Mouse (Mus musculus) MEL (cell line): ENCODE results near the gene Tgm4. TPM values are rescaled to one million over a fixed set of nuclear protein-coding genes. Genes with fewer than 3 reads are reported as not detected.

Experiments used
- DNase-seq: peaks from one replicate; pipeline ENCODE4 v3.0.0; 2011; ENCODE audit warnings: low read depth, low spot score
- H3K27ac ChIP-seq: 2 replicates; pipeline ENCODE4 v1.5.1; 2012; ENCODE audit warnings: low read depth, mild to moderate bottlenecking, control low read depth, low read length, moderate library complexity; ENCODE audit not compliant: control insufficient read depth
- H3K27me3 ChIP-seq, 2 experiments: fragments of 150-350 bp in 1 of 2; sonication (generic) in 1 of 2; 2 replicates each; pipeline ENCODE4 v1.6.1; 2012; ENCODE audit warnings: low read length in 2 of 2, mild to moderate bottlenecking in 2 of 2, improper control_type of control experiment in 1 of 2, moderate library complexity in 1 of 2; ENCODE audit not compliant: insufficient read depth in 2 of 2, control insufficient read depth in 1 of 2
- H3K36me3 ChIP-seq, 2 experiments: 2 replicates each; pipeline ENCODE4 v1.6.1; 2012 to 2014; ENCODE audit warnings: low read length in 2 of 2, improper control_type of control experiment in 1 of 2, inconsistent platforms in 1 of 2, mild to moderate bottlenecking in 1 of 2; ENCODE audit not compliant: insufficient read depth in 2 of 2, control insufficient read depth in 1 of 2
- H3K4me1 ChIP-seq, 2 experiments: fragments of 150-350 bp in 1 of 2; sonication (generic) in 1 of 2; 2 replicates each; pipeline ENCODE4 v1.6.1; 2012; ENCODE audit warnings: low read length in 2 of 2, improper control_type of control experiment in 1 of 2, mild to moderate bottlenecking in 1 of 2; ENCODE audit not compliant: insufficient read depth in 2 of 2, control insufficient read depth in 1 of 2
- H3K4me3 ChIP-seq, 2 experiments: fragments of 150-350 bp in 1 of 2; sonication (generic) in 1 of 2; 2 replicates each; pipeline ENCODE4 v1.5.1; 2012; ENCODE audit warnings: low read depth in 2 of 2, low read length in 2 of 2, mild to moderate bottlenecking in 2 of 2, moderate library complexity in 2 of 2, control low read depth in 1 of 2, improper control_type of control experiment in 1 of 2; ENCODE audit not compliant: control insufficient read depth in 1 of 2, insufficient read depth in 1 of 2
- H3K79me2 ChIP-seq: 2 replicates; pipeline ENCODE4 v1.6.1; 2012; ENCODE audit warnings: mild to moderate bottlenecking, low read length, moderate library complexity; ENCODE audit not compliant: control insufficient read depth, poor library complexity, insufficient read depth
- H3K9ac ChIP-seq: 2 replicates; pipeline ENCODE4 v1.6.1; 2012; ENCODE audit warnings: low read depth, mild to moderate bottlenecking, control low read depth, low read length, moderate library complexity; ENCODE audit not compliant: control insufficient read depth, poor library complexity, severe bottlenecking
- H3K9me3 ChIP-seq: fragments of 150-350 bp; sonication (generic); replicated peaks from 2 replicates; pipeline ENCODE4 v1.6.1; 2012; ENCODE audit warnings: mild to moderate bottlenecking, low read length, improper control_type of control experiment, moderate library complexity; ENCODE audit not compliant: insufficient read depth
- BHLHE40 ChIP-seq: IDR thresholded peaks from 2 replicates; pipeline ENCODE4 v1.6.1; 2012; ENCODE audit warnings: low read depth, mild to moderate bottlenecking, inconsistent platforms, low read length, improper control_type of control experiment, borderline replicate concordance
- CHD1 ChIP-seq: IDR thresholded peaks from 2 replicates; pipeline ENCODE4 v1.6.1; 2012; ENCODE audit warnings: low read depth, mild to moderate bottlenecking, inconsistent platforms, low read length, improper control_type of control experiment
- CHD2 ChIP-seq: IDR thresholded peaks from 2 replicates; pipeline ENCODE4 v1.6.1; 2011; ENCODE audit warnings: low read length, improper control_type of control experiment
- E2F4 ChIP-seq: IDR thresholded peaks from 2 replicates; pipeline ENCODE4 v1.6.1; 2011; ENCODE audit warnings: low read depth, low read length, improper control_type of control experiment, borderline replicate concordance
- ELF1 ChIP-seq: IDR thresholded peaks from 2 replicates; pipeline ENCODE4 v1.6.1; 2014; ENCODE audit warnings: low read depth, mild to moderate bottlenecking, inconsistent platforms, low read length, improper control_type of control experiment, moderate library complexity
- GABPA ChIP-seq: IDR thresholded peaks from 2 replicates; pipeline ENCODE4 v1.6.1; 2012; ENCODE audit warnings: low read depth, mild to moderate bottlenecking, inconsistent platforms, low read length, improper control_type of control experiment, moderate library complexity
- HCFC1 ChIP-seq: IDR thresholded peaks from 2 replicates; pipeline ENCODE4 v1.6.1; 2012; ENCODE audit warnings: low read depth, mild to moderate bottlenecking, inconsistent platforms, low read length, improper control_type of control experiment, moderate library complexity
- KAT2A ChIP-seq: conservative IDR thresholded peaks from 2 replicates; pipeline ENCODE4 v1.6.1; 2012; ENCODE audit warnings: low read depth, low read length, improper control_type of control experiment, inconsistent platforms
- MAZ ChIP-seq: IDR thresholded peaks from 2 replicates; pipeline ENCODE4 v1.6.1; 2012; ENCODE audit warnings: low read depth, mild to moderate bottlenecking, inconsistent platforms, low read length, improper control_type of control experiment
- MXI1 ChIP-seq: IDR thresholded peaks from 2 replicates; pipeline ENCODE4 v1.6.1; 2011; ENCODE audit warnings: mild to moderate bottlenecking, low read depth, low read length, improper control_type of control experiment
- MYB ChIP-seq: IDR thresholded peaks from 2 replicates; pipeline ENCODE4 v1.6.1; 2011; ENCODE audit warnings: mild to moderate bottlenecking, low read depth, low read length, improper control_type of control experiment
- MYC ChIP-seq: IDR thresholded peaks from 2 replicates; pipeline ENCODE4 v1.6.1; 2011; ENCODE audit warnings: low read depth, mild to moderate bottlenecking, low read length, improper control_type of control experiment, moderate library complexity
- POLR2AphosphoS2 ChIP-seq: IDR thresholded peaks from 2 replicates; pipeline ENCODE4 v1.6.1; 2011; ENCODE audit warnings: low read length, improper control_type of control experiment
- POLR2AphosphoS5 ChIP-seq: IDR thresholded peaks from 2 replicates; pipeline ENCODE4 v1.6.1; 2012; ENCODE audit warnings: low read depth, borderline replicate concordance, mild to moderate bottlenecking, inconsistent platforms, low read length, moderate library complexity, mixed read lengths
- RAD21 ChIP-seq: IDR thresholded peaks from 2 replicates; pipeline ENCODE4 v1.6.1; 2011; ENCODE audit warnings: mild to moderate bottlenecking, low read depth, low read length, improper control_type of control experiment
- SMC3 ChIP-seq: IDR thresholded peaks from 2 replicates; pipeline ENCODE4 v1.6.1; 2011; ENCODE audit warnings: low read depth, low read length, improper control_type of control experiment
- TAL1 ChIP-seq: IDR thresholded peaks from 2 replicates; pipeline ENCODE4 v1.6.1; 2012; ENCODE audit warnings: mild to moderate bottlenecking, inconsistent platforms, low read length, moderate library complexity, mixed read lengths
- TBP ChIP-seq: IDR thresholded peaks from 2 replicates; pipeline ENCODE4 v1.8.0; 2011; ENCODE audit warnings: low read depth, low read length, improper control_type of control experiment
- TCF12 ChIP-seq: IDR thresholded peaks from 2 replicates; pipeline ENCODE4 v1.6.1; 2014; ENCODE audit warnings: low read depth, mild to moderate bottlenecking, inconsistent platforms, low read length, improper control_type of control experiment, moderate library complexity
- USF1 ChIP-seq: IDR thresholded peaks from 2 replicates; pipeline ENCODE4 v1.6.1; 2014; ENCODE audit warnings: low read depth, mild to moderate bottlenecking, inconsistent platforms, low read length, improper control_type of control experiment, moderate library complexity
- USF2 ChIP-seq, 2 experiments: IDR thresholded peaks; 2 replicates each; pipeline ENCODE4 v1.6.1; 2011 to 2012; ENCODE audit warnings: improper control_type of control experiment in 2 of 2, low read length in 2 of 2, borderline replicate concordance in 1 of 2, inconsistent platforms in 1 of 2, low read depth in 1 of 2, mild to moderate bottlenecking in 1 of 2; ENCODE audit not compliant: insufficient read depth in 1 of 2
- ZC3H11A ChIP-seq: IDR thresholded peaks from 2 replicates; pipeline ENCODE4 v1.6.1; 2012; ENCODE audit warnings: low read depth, mild to moderate bottlenecking, inconsistent platforms, low read length, improper control_type of control experiment
- ZKSCAN1 ChIP-seq: IDR thresholded peaks from 2 replicates; pipeline ENCODE4 v1.6.1; 2012; ENCODE audit warnings: low read depth, mild to moderate bottlenecking, inconsistent platforms, low read length, improper control_type of control experiment, moderate library complexity
- ZNF384 ChIP-seq: IDR thresholded peaks from 2 replicates; pipeline ENCODE4 v1.6.1; 2012; ENCODE audit warnings: low read depth, mild to moderate bottlenecking, inconsistent platforms, low read length, improper control_type of control experiment
- polyA plus RNA-seq, 2 experiments: library from polyadenylated mRNA; stranded (reverse) in 1 of 2; unstranded in 1 of 2; fragments of >175 nt in 1 of 2; fragments of >200 nt in 1 of 2; gene quantifications; 2 replicates each; pipeline versions ENCODE4 v1.2.1 to v1.2.4; 2012; ENCODE audit warnings: low replicate concordance in 2 of 2, low read depth in 1 of 2; ENCODE audit not compliant: insufficient read length in 2 of 2, insufficient read depth in 1 of 2, missing spikeins in 1 of 2
- total RNA-seq: library from RNA; depleted of rRNA; stranded (reverse); fragments of 300-350 nt; gene quantifications from 2 replicates; pipeline ENCODE4 v1.2.3, GENCODE M21; 2012

The Tgm4 gene
- total and polyA plus RNA-seq, 3 experiments, result 0.42 to 0.96 TPM; not detected in 1

GRCm38 (mm10) chr9:123112805-123113521, 78.4 kb downstream of the Tgm4 start, which contains the start of the genes Zdhhc3 and Exosc7 (continued):
- TF ChIP-seq SMC3, result no peak
- TF ChIP-seq ZC3H11A, result 0 out of 2 replicates have a peak, but pooled peaks have one; percentile 0
- TF ChIP-seq RAD21, result no peak
- TF ChIP-seq ELF1, result peak; percentile 49
- TF ChIP-seq CHD1, result no peak
- no peak for TF ChIP-seq GABPA
- TF ChIP-seq USF2 (IDR thresholded peaks at IDR 0.05; ENCODE audit: borderline replicate concordance in 1 of 2, insufficient read depth in 1 of 2, low read depth in 1 of 2, low read length in 2 of 2), result no peak
- TF ChIP-seq MYB, result no peak
- TF ChIP-seq USF1, result peak; percentile 43; the same call in 1 of the 2 replicates
- TF ChIP-seq TCF12, result peak; percentile 79
- TF ChIP-seq MAZ, result no peak; the same call in 1 of the 2 replicates
- TF ChIP-seq KAT2A, result no peak; the same call in 1 of the 2 replicates

- H3K4me1 ChIP-seq, result peaks cover 5 to 11% of the 10 kb centered on the region in 2 experiments; a peak in 3 of 4 replicates
- no peak overlapping the region for H3K27ac ChIP-seq
These were observed 79.4 kb downstream of the Tgm4 start for GRCm38 (mm10) chr9:123113931-123114330.

More at GRCm38 (mm10) chr9:123113931-123114330, 79.4 kb downstream of the Tgm4 start:
- Histone ChIP-seq H3K36me3 (peaks cover 2 to 17% of the 10 kb centered on the region in 2 experiments; a peak in 3 of 4 replicates), H3K79me2 (peaks cover 41% of the 10 kb centered on the region), H3K27me3 (no peaks in the 10 kb centered on the region), H3K4me3 (peak overlapping the region; percentile 81 to 96), H3K9me3 (no peaks in the 10 kb centered on the region), H3K9ac (peak overlapping the region; percentile 93)
- TF ChIP-seq MAZ (no peak), BHLHE40 (no peak), TAL1 (no peak), CHD2 (no peak), KAT2A (no peak), TBP (no peak), ZNF384 (no peak), POLR2AphosphoS5 (no peak), POLR2AphosphoS2 (no peak), ZKSCAN1 (no peak), USF2 (IDR thresholded peaks at IDR 0.05; ENCODE audit: borderline replicate concordance in 1 of 2, insufficient read depth in 1 of 2, low read depth in 1 of 2, low read length in 2 of 2) (no peak), MYC (no peak), MXI1 (no peak), SMC3 (no peak), HCFC1 (no peak), E2F4 (no peak)
- DNase-seq, result no peak
